Mouse (Mus musculus): ENCODE data around the gene Alg1. TPM values are rescaled to one million over a fixed set of nuclear protein-coding genes. Genes with fewer than 3 reads are reported as not detected.
"Not testable (repeated sequence)": the region's sequence is repeated elsewhere in the genome, so short reads cannot be mapped to it uniquely, and the experiment has no call there.

Gene Alg1
- polyA plus RNA-seq, 1 experiment from 2014 or later = 12.8 TPM

DNA sequence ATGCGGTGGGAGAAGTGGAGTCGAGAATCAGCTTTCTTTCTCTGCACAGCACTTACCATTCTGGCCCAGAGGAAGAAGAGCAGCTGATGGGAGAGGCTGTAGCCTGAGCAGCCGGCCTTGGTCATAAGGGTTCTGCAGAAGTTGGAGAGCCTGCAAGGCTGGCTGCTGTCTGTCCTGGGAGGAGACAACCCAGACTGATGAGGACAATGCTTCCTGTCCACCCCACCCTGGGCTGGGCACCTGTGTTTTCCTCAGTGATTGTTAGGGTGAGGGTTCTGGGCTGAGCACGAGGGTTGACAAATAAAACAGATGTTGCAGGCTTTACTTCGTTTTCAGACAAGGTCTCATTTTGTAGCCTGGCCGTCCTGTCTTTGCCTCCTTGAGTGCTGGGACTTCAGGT, 16.7 kb upstream of the Alg1 start:
- Histone ChIP-seq H3K36me3 (ENCODE audit: inconsistent target) (no peaks in the 10 kb centered on the region), H3K4me3 (ENCODE audit: inconsistent target) (no peak overlapping the region), H3K27ac (no peak overlapping the region), H3K79me2 (ENCODE audit: inconsistent target) (no peaks in the 10 kb centered on the region)
- 84% methylated on average over 6 of the region's 6 CpGs for WGBS (ENCODE audit: missing documents)

DNA sequence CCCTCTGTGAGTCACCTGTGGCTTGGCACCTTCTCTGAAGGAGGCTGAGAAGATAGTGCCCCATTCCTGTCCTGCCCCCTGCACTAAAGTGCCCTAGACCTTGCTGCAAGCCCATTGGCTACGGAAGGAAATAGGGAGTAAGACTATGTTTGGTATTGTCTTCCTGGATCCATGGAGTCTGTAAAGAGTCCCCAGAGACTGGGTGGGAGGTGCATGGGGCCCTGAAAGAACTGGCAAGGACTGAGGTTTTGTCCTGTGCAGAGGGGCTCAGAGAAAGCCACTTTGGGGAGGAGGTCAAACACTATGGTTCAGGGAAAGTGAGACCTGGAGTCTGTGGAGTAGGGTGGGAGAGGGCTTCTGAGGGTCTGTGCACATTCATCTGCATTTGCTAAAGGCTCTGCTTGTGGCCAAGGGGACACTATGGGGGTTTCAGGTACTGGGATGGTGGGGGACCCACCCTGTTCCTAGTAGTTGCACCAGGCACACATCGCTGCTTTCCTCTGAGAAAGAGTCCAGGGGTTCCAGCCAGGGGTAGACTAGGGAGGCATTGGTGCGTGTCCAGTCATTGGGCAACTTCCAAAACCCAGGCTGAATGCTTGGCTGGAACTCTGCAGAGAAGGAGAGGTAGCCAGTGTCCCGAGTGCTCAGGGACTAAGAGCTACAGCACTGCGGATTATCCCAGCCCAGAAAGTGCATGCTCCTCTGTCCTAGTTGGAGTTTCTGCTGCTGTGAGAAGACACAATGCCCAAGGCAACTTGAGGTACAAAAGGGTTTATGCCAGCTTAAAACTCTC, 15.9 kb upstream of the Alg1 start:
- WGBS (ENCODE audit: missing documents) = 88% methylated on average over 5 of the region's 5 CpGs
- Histone ChIP-seq H3K36me3 (ENCODE audit: inconsistent target) (no peaks in the 10 kb centered on the region), H3K4me3 (ENCODE audit: inconsistent target) (no peak overlapping the region)

DNA sequence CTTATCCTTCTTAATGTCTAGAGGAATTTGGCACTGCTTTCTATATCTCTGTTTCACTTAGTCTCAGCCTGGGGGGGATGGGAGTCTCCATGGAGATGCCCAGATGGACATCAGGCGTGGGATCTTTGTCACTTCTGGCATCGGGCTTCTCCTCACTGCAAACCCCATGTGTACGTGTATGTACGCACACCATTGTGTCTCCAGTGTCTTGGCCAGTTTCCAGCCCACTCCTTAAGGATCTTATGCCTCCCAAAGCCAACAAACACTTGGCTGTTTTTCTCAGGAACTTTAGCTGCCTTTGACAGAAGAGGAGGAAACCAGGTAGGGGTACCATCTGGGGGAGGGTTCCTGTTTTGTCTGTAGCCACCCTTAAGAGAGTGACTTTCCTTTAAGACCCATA, 12.0 kb upstream of the Alg1 start:
- Histone ChIP-seq H3K4me3 (ENCODE audit: inconsistent target) (no peak overlapping the region), H3K27ac (no peak overlapping the region), H3K79me2 (ENCODE audit: inconsistent target) (no peaks in the 10 kb centered on the region), H3K36me3 (ENCODE audit: inconsistent target) (no peaks in the 10 kb centered on the region)
- 75% methylated on average over 4 of the region's 4 CpGs for WGBS (ENCODE audit: missing documents)

More for the DNA sequence above, 15.9 kb upstream of the Alg1 start:
- Histone ChIP-seq H3K79me2 (ENCODE audit: inconsistent target) (no peaks in the 10 kb centered on the region), H3K27ac (no peak overlapping the region)

DNA sequence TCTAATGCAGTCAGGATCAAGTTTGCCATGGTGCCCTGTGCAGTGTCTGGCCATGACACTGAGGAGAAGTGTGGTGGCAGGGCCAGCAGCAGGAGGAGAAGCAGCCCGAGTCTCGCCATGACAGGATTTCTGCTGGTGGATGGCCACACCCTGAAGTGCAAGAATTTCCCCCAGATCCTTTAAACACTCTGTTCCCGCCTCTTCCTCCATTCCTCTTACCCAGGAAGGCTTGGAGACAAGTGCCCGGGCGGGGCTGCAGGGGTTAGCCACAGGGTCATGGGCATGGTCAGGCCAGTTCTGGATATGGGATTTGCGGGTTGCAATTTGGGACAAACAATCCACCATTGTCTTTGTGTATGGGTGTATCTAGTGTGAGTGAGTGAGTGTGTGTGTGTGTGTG, 11.3 kb upstream of the Alg1 start, which contains the start of gene AU021092:
AU021092 (minus strand) TSS at position 160 of the 400 bp plus-strand sequence.
- 75% methylated on average over 6 of the region's 6 CpGs for WGBS (ENCODE audit: missing documents)
- Histone ChIP-seq H3K4me3 (ENCODE audit: inconsistent target) (no peak within 1 kb of the TSS), H3K27ac (no peak within 1 kb of the TSS), H3K79me2 (ENCODE audit: inconsistent target) (no peaks in the 10 kb centered on the region), H3K36me3 (ENCODE audit: inconsistent target) (no peaks in the 10 kb centered on the region)

DNA sequence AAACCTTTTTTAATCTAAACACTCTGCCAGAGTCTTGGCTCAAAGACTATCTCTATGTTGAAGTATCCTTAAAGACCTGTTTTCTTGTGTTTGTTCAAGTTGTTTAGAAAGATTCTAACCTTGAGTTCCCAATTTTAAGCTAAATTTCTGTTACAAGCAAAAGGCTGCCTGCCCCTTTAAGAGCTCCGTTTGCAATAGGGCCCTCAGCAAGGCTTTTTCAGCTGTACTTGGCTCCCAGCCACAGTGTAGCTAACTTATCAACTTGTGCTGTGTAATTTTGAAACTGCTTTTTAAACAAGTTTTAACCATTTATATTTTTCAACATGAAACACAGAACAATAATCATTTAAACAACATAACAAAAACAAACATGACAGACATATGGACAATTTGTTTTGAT, 6.9 kb upstream of the Alg1 start:
- H3K4me3 ChIP-seq (ENCODE audit: inconsistent target); H3K79me2 ChIP-seq (ENCODE audit: inconsistent target); H3K36me3 ChIP-seq (ENCODE audit: inconsistent target); H3K27ac ChIP-seq: not testable (repeated sequence)
- 0% methylated on average over 1 of the region's 1 CpGs for WGBS (ENCODE audit: missing documents)

DNA sequence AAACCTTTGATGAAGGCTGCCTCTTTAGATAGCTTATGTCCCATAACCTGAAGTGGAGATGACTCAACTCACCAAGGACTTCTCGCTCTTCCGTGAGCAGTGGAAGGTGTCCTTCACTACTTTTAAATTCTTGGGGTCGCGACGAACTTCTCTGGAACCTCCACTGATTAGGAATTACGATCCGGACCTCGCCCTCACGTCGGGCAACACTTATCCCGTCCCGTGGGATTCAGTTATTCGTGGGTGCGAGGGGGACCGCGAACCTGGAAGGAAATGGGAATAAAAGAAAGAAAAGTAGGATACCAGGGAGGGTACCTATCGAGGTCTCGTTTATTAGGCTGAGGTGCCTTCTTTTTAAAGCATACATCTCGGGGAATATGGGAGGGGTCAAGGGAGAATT, 5.9 kb upstream of the Alg1 start:
- not testable (repeated sequence) for H3K4me3 ChIP-seq (ENCODE audit: inconsistent target); H3K27ac ChIP-seq; H3K79me2 ChIP-seq (ENCODE audit: inconsistent target); H3K36me3 ChIP-seq (ENCODE audit: inconsistent target)
- 90% methylated on average over 12 of the region's 19 CpGs for WGBS (ENCODE audit: missing documents)

DNA sequence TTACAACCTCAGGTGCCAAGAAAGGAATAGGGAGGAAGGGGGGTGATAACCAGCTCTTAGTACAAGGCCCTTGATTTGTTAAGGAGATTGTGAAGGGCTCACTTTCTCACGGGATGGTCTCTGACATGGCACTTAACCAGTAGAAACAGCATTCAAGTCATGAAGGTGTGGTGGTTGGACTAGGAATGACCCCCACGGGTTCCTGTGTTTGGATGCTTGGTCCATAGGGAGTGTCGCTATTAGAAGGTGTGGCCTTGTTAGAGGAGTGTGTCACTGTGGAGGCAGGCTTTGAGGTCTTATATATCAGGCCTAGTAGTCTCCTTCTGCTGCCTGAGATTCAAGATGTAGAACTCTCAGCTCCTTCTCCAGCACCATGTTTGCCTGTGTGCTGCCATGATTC, 5.3 kb upstream of the Alg1 start:
- WGBS (ENCODE audit: missing documents) = 80% methylated on average over 3 of the region's 3 CpGs
- not testable (repeated sequence) for H3K36me3 ChIP-seq (ENCODE audit: inconsistent target); H3K79me2 ChIP-seq (ENCODE audit: inconsistent target); H3K4me3 ChIP-seq (ENCODE audit: inconsistent target); H3K27ac ChIP-seq

DNA sequence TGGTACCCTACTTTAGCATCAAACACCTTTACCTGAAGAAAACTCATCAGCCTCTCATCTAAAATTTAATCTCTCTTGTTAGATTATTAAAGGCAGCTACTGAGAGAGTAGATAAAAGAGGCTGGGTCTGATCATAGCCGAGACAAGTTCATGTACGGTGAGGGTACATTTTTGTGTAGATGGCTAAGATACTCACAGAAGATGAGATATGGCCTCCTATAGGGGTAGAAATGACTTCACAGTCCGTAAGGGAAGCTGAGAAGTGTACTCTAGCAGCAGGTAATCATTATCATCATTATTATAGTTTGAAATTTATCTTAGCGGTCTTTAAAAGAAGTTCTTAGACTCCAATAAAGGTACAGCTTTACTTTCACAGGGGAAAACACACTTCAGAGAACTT, 439 bp upstream of the Alg1 start:
- Histone ChIP-seq H3K36me3 (ENCODE audit: inconsistent target) (peaks cover 9% of the 10 kb centered on the region; the same call in 1 of the 2 replicates), H3K79me2 (ENCODE audit: inconsistent target) (peaks cover 26% of the 10 kb centered on the region; the same call in 1 of the 2 replicates), H3K4me3 (ENCODE audit: inconsistent target) (no peak overlapping the region), H3K27ac (no peak overlapping the region)
- 85% methylated on average over 4 of the region's 4 CpGs for WGBS (ENCODE audit: missing documents)

DNA sequence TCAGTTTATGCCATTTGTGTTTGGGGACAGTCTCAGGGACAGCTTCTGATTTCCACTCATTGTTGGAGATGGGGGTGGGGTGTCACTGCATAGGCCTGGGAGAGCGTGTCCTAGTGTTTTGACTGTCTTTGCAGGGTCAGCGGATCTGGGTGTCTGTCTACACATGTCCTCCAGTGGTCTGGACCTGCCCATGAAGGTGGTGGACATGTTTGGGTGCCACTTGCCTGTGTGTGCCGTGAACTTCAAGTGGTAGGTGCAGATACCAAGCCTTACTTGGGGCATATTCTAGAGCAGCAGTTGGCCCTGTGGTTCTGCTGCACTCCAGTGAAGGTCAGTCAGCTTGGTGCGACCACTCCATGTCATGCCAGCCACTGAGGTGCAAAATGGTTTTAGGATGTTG, 8.9 kb downstream of the Alg1 start:
- H3K27ac ChIP-seq = no peak overlapping the region
- no peaks in the 10 kb centered on the region for H3K79me2 ChIP-seq (ENCODE audit: inconsistent target)
- WGBS (ENCODE audit: missing documents) = 92% methylated on average over 4 of the region's 4 CpGs
- no peak overlapping the region for H3K4me3 ChIP-seq (ENCODE audit: inconsistent target)
- H3K36me3 ChIP-seq (ENCODE audit: inconsistent target) = peaks cover 81% of the 10 kb centered on the region

DNA sequence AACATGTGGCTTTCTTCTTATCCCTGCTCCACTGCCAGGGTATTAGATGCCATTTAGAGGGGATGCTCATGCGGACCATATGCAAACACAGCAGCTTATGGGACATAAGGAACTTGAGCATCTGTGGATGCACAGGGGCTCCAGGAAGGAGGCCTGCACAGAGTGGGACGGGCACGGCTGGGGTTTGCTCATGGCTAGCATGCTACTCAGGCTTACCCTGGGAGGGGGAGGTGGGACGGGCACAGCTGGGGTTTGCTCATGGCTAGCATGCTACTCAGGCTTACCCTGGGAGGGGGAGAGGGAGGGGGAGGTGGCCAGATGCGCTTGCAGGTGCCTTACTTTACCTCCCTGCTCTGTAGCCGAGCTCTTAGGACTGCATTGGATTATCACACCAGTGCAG, 9.5 kb downstream of the Alg1 start:
- Histone ChIP-seq H3K4me3 (ENCODE audit: inconsistent target) (no peak overlapping the region), H3K79me2 (ENCODE audit: inconsistent target) (no peaks in the 10 kb centered on the region), H3K36me3 (ENCODE audit: inconsistent target) (peaks cover 87% of the 10 kb centered on the region), H3K27ac (no peak overlapping the region)
- 84% methylated on average over 6 of the region's 6 CpGs for WGBS (ENCODE audit: missing documents)

DNA sequence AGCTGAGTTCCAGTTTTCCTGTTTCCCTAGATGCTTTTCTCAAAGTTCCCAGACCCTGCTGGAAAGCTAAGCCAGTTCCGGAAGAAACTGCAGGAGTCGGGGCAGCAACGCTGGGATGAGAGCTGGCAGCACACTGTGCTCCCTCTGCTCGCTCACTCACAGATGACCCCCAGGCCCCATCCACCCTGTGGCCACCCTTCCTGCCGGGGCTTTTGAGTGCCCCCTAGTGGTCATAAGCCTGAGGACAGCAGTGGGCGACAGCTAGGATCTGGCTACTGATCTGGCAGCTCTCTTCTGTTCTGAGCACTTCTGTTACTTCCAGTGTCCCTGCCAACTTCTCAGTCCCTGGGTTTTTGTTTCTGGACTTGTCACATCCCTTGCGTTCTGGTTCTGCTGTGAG, 11.0 kb downstream of the Alg1 start:
- Histone ChIP-seq H3K36me3 (ENCODE audit: inconsistent target) (peaks cover 90% of the 10 kb centered on the region), H3K4me3 (ENCODE audit: inconsistent target) (no peak overlapping the region)
- 50% methylated on average over 7 of the region's 7 CpGs for WGBS (ENCODE audit: missing documents)

DNA sequence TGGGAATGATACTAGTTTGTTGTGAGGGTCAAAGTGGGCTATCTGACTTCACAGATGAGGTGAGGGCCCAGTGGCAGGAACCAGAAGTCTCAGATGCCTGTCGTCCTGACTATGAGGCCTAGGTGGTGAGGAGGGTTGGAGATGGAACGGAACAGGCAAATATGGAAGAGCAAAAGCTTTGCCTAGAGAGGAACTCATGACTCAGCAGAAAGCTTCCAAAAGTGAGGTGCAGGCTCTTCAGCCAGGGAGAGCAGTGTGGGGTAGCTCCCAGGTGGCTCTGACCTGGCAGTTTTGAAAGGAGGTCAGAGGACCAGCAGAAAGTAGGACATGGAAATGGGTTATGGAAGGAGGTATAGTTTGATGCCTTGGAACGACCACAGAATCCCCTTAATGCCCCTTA, 17.5 kb downstream of the Alg1 start:
- 91% methylated on average over 3 of the region's 3 CpGs for WGBS (ENCODE audit: missing documents)
- Histone ChIP-seq H3K36me3 (ENCODE audit: inconsistent target) (peaks cover 47% of the 10 kb centered on the region; the same call in 1 of the 2 replicates), H3K27ac (no peak overlapping the region), H3K4me3 (ENCODE audit: inconsistent target) (no peak overlapping the region), H3K79me2 (ENCODE audit: inconsistent target) (no peaks in the 10 kb centered on the region; the same call in 1 of the 2 replicates)

More for the DNA sequence above, 11.0 kb downstream of the Alg1 start:
- Histone ChIP-seq H3K27ac (no peak overlapping the region), H3K79me2 (ENCODE audit: inconsistent target) (no peaks in the 10 kb centered on the region)

DNA sequence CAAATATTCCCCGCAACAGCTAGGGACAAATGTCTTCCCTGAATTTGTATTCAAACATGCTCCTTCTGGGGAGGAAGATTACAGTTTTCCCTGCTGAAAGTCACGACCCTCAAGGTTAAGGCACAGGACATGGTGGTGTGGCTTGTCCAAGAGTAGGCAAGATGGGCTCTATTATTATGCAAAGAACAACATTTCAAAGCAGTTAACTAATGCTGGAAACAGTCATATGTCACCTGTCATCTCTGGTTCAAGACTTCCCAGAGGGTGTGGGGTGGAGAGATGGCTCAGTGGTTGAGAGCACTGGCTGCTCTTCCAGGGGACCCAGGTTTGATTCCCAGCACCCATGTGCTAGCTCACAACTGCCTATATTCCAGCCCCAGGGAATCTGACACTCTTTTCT, 18.8 kb downstream of the Alg1 start:
- Histone ChIP-seq H3K4me3 (ENCODE audit: inconsistent target) (no peak overlapping the region), H3K27ac (no peak overlapping the region), H3K79me2 (ENCODE audit: inconsistent target) (no peaks in the 10 kb centered on the region; the same call in 1 of the 2 replicates), H3K36me3 (ENCODE audit: inconsistent target) (peaks cover 38% of the 10 kb centered on the region; the same call in 1 of the 2 replicates)
- 100% methylated on average over 2 of the region's 2 CpGs for WGBS (ENCODE audit: missing documents)

DNA sequence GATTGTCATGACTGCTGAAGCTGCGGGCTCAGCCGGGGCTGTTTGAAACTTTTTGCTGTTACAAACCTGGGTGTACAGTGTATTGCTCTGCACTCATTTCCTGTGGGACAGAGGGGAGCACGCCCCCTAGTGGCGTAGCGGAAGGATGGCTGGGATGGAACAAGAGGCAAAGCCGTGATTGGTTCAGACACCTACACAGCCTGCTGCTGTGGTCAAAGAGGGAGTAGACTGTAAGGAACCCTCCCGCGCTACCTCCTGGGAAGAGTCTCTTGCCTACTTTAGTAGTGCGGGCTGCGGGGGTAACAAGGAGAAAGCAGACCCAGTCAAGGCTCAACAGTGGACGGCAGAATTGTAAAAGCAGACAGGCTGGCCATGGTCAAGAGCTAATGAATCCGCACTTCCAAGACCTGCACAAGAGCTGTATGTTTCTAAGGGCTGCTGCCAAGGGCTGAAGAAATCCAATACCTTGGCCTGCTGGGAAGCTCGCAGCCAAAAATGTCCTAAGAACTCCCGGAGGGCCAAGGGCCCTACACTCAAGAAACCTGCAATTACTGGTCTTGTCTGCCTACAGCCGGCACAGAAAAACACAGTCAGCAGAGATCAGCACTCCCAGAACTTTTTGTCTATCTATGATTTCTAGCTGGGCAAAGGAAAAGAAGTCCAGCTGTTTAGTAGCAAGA, 21.1 kb downstream of the Alg1 start:
- Histone ChIP-seq H3K36me3 (ENCODE audit: inconsistent target) (peaks cover 16% of the 10 kb centered on the region; the same call in 1 of the 2 replicates), H3K79me2 (ENCODE audit: inconsistent target) (no peaks in the 10 kb centered on the region; the same call in 1 of the 2 replicates), H3K4me3 (ENCODE audit: inconsistent target) (peak overlapping the region; percentile 87), H3K27ac (peak overlapping the region; percentile 68)
- WGBS (ENCODE audit: missing documents) = 3% methylated on average over 15 of the region's 15 CpGs

DNA sequence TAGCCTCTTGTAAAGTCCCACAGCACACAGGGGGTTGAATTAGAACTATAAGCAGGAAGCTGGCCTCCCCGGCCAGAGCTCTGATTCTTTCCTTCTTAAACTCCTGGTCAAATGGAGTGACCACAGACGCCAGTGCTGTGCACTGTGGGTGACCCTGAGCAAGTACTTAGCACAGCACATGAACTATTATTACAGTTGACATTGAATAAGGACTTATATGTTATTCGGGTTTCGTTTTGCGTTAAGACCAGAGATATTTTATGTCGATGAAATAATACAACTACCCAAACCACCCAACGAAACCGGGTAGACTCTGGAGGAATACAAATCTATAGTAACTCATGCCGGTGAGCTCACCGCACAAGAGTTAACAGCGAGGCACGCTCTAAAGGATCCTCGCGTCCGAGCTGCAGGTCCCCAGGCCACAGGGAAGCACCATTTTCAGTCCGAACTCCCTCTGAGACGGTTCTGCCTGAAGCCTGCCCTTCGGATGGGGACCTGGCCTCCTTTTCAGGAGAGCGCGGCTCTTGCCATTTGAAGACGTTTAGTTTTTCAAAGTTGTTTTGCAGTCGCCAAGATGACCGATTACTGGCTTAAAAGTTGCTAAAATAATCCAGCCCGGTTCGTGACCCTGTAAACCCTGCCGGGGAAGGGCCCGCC, 21.8 kb downstream of the Alg1 start:
- Histone ChIP-seq H3K79me2 (ENCODE audit: inconsistent target) (no peaks in the 10 kb centered on the region; the same call in 1 of the 2 replicates), H3K27ac (peak overlapping the region; percentile 68)
- 1% methylated on average over 27 of the region's 27 CpGs for WGBS (ENCODE audit: missing documents)

More for the DNA sequence above, 21.8 kb downstream of the Alg1 start:
- H3K4me3 ChIP-seq (ENCODE audit: inconsistent target) = peak overlapping the region; percentile 87
- H3K36me3 ChIP-seq (ENCODE audit: inconsistent target) = peaks cover 8% of the 10 kb centered on the region; the same call in 1 of the 2 replicates

Measured in macrophage (primary cell).